Mouse (Mus musculus): ENCODE data around the gene Cxcr5. TPM values are rescaled to one million over a fixed set of nuclear protein-coding genes. Genes with fewer than 3 reads are reported as not detected.

Cxcr5 gene
- polyA plus RNA-seq, 1 experiment, result not detected

DNA sequence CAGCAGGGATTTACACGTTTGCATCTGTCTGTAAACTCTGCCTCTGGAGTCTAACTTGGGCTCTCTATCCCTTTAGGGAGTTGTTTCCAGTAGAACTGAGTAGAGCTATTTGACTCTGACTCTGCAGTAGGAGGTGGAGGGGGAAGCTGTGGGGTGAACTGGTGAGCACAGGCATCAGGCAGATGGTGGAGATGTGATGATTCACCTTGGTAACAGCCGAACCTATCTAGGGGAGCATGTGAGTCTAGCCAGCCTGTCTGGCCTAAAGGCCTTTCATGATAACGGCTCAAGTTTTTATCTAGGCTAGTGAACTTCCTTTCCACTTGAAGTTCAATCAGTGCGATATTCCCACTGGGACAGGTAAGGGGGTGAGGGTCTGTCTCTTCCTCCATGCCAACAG lies 44.3 kb downstream of the Cxcr5 start:
- 55% methylated on average over 4 of the region's 4 CpGs for WGBS
- H3K4me3 ChIP-seq (ENCODE audit: insufficient read depth, low read depth, low read length), result no peak overlapping the region
- TF ChIP-seq POLR2A (IDR thresholded peaks at IDR 0.05; ENCODE audit: insufficient read depth, low read depth, low read length), result no peak
- no peak for TF ChIP-seq CTCF (IDR thresholded peaks at IDR 0.05; ENCODE audit: insufficient read depth, low read depth, low read length)
- peaks cover 13% of the 10 kb centered on the region for H3K4me1 ChIP-seq (ENCODE audit: control insufficient read depth, insufficient read depth, low read length)
- H3K27ac ChIP-seq (ENCODE audit: insufficient read depth, low read depth, low read length), result no peak overlapping the region

DNA sequence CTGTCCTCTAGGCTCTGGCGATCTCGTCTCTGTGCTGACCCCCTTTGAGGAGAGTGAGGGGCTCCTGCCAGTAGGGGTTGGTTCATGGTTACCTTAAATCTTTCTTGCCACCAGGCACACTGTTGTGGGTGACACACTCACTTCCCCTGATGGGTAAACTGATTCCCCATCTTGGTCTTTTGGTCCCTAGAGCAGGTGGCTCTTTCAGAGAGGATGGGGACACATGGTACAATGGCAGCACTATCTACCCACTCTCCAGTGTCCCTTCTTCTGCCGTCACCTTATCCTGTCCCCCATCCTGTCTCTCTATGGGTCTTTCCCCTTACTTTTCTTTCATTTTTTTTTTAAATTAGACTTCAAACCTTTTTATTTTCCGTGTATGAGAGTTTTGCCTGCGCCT lies 45.8 kb downstream of the Cxcr5 start:
- WGBS, result 93% methylated on average over 5 of the region's 5 CpGs
- no peak for TF ChIP-seq CTCF (IDR thresholded peaks at IDR 0.05; ENCODE audit: insufficient read depth, low read depth, low read length)
- Histone ChIP-seq H3K27ac (ENCODE audit: insufficient read depth, low read depth, low read length) (no peak overlapping the region), H3K4me1 (ENCODE audit: control insufficient read depth, insufficient read depth, low read length) (peaks cover 22% of the 10 kb centered on the region), H3K4me3 (ENCODE audit: insufficient read depth, low read depth, low read length) (no peak overlapping the region)

DNA sequence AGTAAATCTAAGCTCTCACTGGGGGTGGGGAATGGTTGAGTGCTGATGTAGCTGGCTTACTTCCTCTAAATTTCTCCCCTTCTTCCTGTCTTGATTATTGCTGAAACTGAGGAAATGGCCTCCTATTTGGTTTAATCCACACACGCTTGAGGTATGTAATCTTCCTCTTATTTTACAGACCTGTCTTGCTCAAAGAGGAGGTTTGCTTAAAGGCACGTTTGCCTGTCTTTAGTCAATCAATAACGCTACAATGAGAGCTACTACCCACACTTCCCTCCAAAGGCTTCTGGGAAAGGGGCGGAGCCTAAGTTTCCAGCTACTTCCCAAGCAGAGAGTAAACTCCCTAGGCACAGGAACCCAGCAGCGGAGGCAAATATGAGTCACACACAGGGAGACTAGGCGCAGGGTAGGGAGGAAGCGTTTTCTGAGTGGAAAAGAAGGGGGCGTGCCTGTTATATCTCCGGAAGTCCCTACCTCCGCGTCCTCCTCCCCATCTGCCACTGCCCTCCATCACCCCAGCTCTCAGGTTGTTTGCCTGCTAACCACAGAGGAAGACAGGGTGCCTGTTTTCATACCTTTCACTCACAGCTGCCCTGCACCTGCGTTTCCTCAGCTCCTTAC lies 46.4 kb downstream of the Cxcr5 start:
- 43% methylated on average over 12 of the region's 12 CpGs for WGBS
- Histone ChIP-seq H3K4me3 (ENCODE audit: insufficient read depth, low read depth, low read length) (no peak overlapping the region), H3K27ac (ENCODE audit: insufficient read depth, low read depth, low read length) (no peak overlapping the region), H3K4me1 (ENCODE audit: control insufficient read depth, insufficient read depth, low read length) (peaks cover 29% of the 10 kb centered on the region)
- TF ChIP-seq CTCF (IDR thresholded peaks at IDR 0.05; ENCODE audit: insufficient read depth, low read depth, low read length) (no peak), POLR2A (IDR thresholded peaks at IDR 0.05; ENCODE audit: insufficient read depth, low read depth, low read length) (no peak)

DNA sequence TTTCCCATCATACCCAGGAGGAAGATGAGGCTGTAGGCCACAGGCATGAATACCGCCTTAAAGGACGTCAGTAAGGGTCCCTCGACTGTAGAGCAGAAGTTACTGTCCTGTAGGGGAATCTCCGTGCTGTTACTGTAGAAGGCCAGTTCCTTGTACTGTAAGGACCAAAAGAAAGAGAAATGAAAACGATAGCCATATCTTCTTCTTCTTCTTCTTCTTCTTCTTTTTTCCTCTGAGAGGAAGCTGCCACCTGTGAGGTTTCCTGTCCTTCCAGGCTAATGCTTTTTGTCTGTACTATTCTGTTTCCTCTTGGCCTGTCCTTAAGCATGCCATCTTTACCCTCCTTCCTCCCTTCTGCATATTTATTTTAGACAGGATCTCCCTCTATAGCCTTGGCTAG lies 47.5 kb downstream of the Cxcr5 start:
- no peak for TF ChIP-seq CTCF (IDR thresholded peaks at IDR 0.05; ENCODE audit: insufficient read depth, low read depth, low read length)
- no peak for TF ChIP-seq POLR2A (IDR thresholded peaks at IDR 0.05; ENCODE audit: insufficient read depth, low read depth, low read length)
- 97% methylated on average over 5 of the region's 5 CpGs for WGBS
- Histone ChIP-seq H3K4me1 (ENCODE audit: control insufficient read depth, insufficient read depth, low read length) (peaks cover 39% of the 10 kb centered on the region), H3K27ac (ENCODE audit: insufficient read depth, low read depth, low read length) (no peak overlapping the region), H3K4me3 (ENCODE audit: insufficient read depth, low read depth, low read length) (no peak overlapping the region)

DNA sequence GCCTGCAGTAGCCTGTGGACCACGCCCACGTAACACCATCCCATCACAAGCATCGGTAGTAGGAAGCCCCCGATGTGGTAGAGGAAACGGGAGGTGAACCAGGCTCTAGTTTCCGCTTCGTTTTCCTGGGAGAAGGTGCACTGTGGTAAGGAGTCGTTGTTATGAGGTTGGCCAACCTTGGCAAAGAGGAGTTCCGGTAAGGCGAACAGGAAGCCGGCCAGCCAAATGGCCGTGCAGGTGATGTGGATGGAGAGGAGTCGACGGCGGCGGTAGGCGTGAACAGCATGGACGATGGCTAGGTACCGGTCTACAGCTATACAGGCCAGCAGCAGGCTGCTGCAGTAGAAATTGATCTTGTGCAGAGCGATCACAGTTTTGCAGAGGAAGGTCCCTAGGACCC lies 48.1 kb downstream of the Cxcr5 start:
- WGBS, result 84% methylated on average over 20 of the region's 20 CpGs
- Histone ChIP-seq H3K27ac (ENCODE audit: insufficient read depth, low read depth, low read length) (no peak overlapping the region), H3K4me1 (ENCODE audit: control insufficient read depth, insufficient read depth, low read length) (peaks cover 44% of the 10 kb centered on the region), H3K4me3 (ENCODE audit: insufficient read depth, low read depth, low read length) (no peak overlapping the region)
- no peak for TF ChIP-seq CTCF (IDR thresholded peaks at IDR 0.05; ENCODE audit: insufficient read depth, low read depth, low read length)

DNA sequence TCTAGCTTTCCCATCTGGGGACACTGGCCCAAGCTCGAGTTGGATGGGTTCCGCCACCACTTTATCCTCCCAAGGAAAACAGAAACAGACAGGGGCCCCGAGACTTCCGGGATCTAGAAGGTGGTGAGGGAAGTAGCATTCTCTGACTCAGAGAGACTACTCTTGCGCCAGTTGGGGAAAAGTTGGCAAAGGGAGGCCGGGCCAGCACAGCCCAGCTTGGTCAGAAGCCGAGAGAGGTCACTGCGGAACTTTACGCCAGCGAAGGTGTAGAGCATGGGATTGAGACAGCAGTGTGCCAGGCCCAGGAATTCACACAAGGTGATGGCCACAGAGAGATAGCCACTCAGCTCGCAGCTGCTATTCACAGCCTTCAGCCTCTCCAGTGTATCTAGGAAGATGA lies 48.6 kb downstream of the Cxcr5 start:
- Histone ChIP-seq H3K27ac (ENCODE audit: insufficient read depth, low read depth, low read length) (no peak overlapping the region), H3K4me3 (ENCODE audit: insufficient read depth, low read depth, low read length) (no peak overlapping the region), H3K4me1 (ENCODE audit: control insufficient read depth, insufficient read depth, low read length) (peaks cover 42% of the 10 kb centered on the region)
- 92% methylated on average over 11 of the region's 11 CpGs for WGBS
- TF ChIP-seq CTCF (IDR thresholded peaks at IDR 0.05; ENCODE audit: insufficient read depth, low read depth, low read length), result no peak
- no peak for TF ChIP-seq POLR2A (IDR thresholded peaks at IDR 0.05; ENCODE audit: insufficient read depth, low read depth, low read length)

DNA sequence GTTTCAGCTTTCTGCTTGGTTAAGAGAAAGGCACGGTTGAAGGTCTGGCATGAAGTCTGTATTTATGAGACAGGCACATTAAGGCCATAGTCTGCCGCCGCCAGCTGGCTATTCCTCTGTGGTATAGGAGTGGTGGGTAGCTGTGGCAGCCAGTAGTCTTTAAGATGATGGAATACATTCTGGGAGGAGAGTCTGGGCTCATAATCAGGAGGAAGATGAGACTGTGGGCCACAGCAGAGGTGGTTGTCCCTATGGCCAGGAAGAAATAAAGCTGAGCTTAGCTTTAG lies 49.0 kb downstream of the Cxcr5 start:
- no peak overlapping the region for H3K27ac ChIP-seq (ENCODE audit: insufficient read depth, low read depth, low read length)
- no peak overlapping the region for H3K4me3 ChIP-seq (ENCODE audit: insufficient read depth, low read depth, low read length)
- H3K4me1 ChIP-seq (ENCODE audit: control insufficient read depth, insufficient read depth, low read length), result peaks cover 38% of the 10 kb centered on the region
- WGBS, result 76% methylated on average over 3 of the region's 3 CpGs
- TF ChIP-seq POLR2A (IDR thresholded peaks at IDR 0.05; ENCODE audit: insufficient read depth, low read depth, low read length) (no peak), CTCF (IDR thresholded peaks at IDR 0.05; ENCODE audit: insufficient read depth, low read depth, low read length) (no peak)

DNA sequence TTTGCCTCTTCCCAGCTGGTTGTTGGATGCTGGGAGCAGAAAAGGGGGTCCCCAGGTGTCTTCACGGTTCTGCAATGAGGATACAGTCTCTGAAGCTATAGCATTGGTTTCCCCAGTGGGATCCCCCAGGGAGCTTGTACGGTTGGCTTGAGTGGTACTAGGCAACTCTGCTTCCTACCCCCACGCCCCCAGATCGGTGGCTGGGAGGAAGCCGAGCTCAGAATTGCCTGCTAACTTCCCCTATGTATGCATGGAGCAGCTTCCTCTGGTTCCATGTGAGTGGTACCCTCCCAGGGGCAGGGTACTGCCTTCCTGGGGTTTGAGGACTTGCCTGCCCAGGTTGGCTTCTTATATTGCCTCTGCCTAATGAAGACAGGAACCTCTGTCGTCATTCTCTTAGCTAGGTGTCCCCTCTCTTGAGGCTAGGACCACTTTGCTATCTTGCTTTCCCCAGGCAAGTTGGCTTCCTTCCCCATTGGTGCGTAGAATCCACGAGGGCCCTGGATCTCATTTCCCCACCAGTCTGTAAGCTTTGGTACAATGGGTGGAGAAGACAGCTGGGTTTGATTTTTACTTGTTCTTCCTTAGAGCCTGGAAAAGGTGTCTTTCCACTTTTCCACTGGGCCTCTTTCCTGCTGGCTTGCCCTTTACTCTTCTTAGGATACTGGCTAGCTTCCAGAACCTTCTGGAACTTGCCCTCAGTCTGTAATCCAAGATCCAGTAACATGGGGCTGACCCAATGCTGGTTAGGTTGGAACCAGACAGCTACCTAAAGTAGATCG lies 49.6 kb downstream of the Cxcr5 start:
- TF ChIP-seq CTCF (IDR thresholded peaks at IDR 0.05; ENCODE audit: insufficient read depth, low read depth, low read length) (no peak), POLR2A (IDR thresholded peaks at IDR 0.05; ENCODE audit: insufficient read depth, low read depth, low read length) (no peak)
- 46% methylated on average over 9 of the region's 9 CpGs for WGBS
- H3K27ac ChIP-seq (ENCODE audit: insufficient read depth, low read depth, low read length), result no peak overlapping the region

DNA sequence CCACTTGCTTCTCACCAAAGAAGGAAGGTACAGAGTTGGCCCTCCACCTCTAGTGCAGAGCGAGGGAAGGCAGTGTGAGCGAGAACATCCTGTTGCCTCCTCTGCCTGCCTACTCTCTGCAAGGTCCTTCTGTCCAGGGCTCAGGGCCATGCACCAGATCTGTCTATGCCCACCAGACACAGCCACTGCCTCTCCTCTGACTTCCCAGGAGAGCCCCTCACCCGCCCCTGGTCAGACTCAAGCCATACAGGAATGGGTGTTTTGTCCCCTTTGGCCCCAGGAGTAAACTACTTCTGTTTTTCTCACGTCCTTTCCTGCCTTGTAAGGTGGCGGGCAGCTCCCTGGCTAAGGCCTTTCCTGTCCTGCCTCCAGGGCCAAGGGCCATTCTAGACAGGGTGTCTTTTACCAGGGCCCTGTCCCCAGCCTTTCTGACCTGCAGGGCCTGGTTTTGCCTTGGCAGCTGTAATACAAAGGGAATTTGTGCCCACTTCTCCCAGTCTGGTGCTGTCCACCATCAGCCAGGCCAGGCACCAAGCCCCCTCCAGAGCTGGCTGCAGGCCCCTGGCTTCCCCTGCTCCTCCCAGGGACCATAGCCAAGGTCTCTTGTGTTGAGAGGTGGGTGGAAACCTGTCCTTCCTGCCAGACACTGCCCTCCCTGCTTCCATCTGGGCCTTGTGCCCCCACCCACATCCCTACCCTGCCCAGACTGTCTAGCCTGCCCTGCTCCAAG lies 50.6 kb downstream of the Cxcr5 start:
- TF ChIP-seq CTCF (IDR thresholded peaks at IDR 0.05; ENCODE audit: insufficient read depth, low read depth, low read length), result no peak
- TF ChIP-seq POLR2A (IDR thresholded peaks at IDR 0.05; ENCODE audit: insufficient read depth, low read depth, low read length), result no peak
- WGBS, result 60% methylated on average over 5 of the region's 5 CpGs

More for the DNA sequence above, 49.6 kb downstream of the Cxcr5 start:
- Histone ChIP-seq H3K4me3 (ENCODE audit: insufficient read depth, low read depth, low read length) (no peak overlapping the region), H3K4me1 (ENCODE audit: control insufficient read depth, insufficient read depth, low read length) (peaks cover 38% of the 10 kb centered on the region)

More for the DNA sequence above, 50.6 kb downstream of the Cxcr5 start:
- H3K27ac ChIP-seq (ENCODE audit: insufficient read depth, low read depth, low read length), result no peak overlapping the region; the same call in 1 of the 2 replicates
- peaks cover 36% of the 10 kb centered on the region for H3K4me1 ChIP-seq (ENCODE audit: control insufficient read depth, insufficient read depth, low read length)
- no peak overlapping the region for H3K4me3 ChIP-seq (ENCODE audit: insufficient read depth, low read depth, low read length)

All from olfactory bulb, adult 2 months (tissue).